Mouse (Mus musculus) bone marrow, adult 2 months (tissue): ENCODE data around the gene Dmac2.

Experiments
- CTCF ChIP-seq: fragments of 200-500 bp; IDR thresholded peaks from 2 replicates; pipeline ENCODE4 v1.5.1; 2011; ENCODE audit warnings: low read length, control low read depth; ENCODE audit not compliant: control insufficient read depth, insufficient read depth
- POLR2A ChIP-seq: fragments of 200-500 bp; IDR thresholded peaks from 2 replicates; pipeline ENCODE4 v1.6.1; 2011; ENCODE audit warnings: low read depth, mild to moderate bottlenecking, control low read depth, low read length, borderline replicate concordance; ENCODE audit not compliant: control insufficient read depth

- TF ChIP-seq POLR2A: no peak
- no peak for TF ChIP-seq CTCF
Measured at GRCm38 (mm10) chr7:25620101-25620500, 887 bp downstream of the Dmac2 start.
